Mouse (Mus musculus): ENCODE data around the gene Hlf. TPM values are rescaled to one million over a fixed set of nuclear protein-coding genes. Genes with fewer than 3 reads are reported as not detected.

Gene Hlf
- polyA plus RNA-seq, 1 experiment from 2014 or later: 5.2 TPM

GRCm38 (mm10) chr11:90369605-90370004, 21.1 kb downstream of the Hlf start:
- peak; percentile 82 for ATAC-seq (ENCODE audit: low FRiP score, low read depth)
- Histone ChIP-seq H3K4me3 (no peak overlapping the region), H3K36me3 (no peaks in the 10 kb centered on the region), H3K27ac (replicated peaks) (peak overlapping the region; percentile 76), H3K27me3 (no peaks in the 10 kb centered on the region), H3K4me1 (replicated peaks) (peaks cover 31% of the 10 kb centered on the region), H3K4me2 (peak overlapping the region; percentile 21; the same call in 1 of the 2 replicates), H3K9me3 (no peaks in the 10 kb centered on the region), H3K9ac (no peak overlapping the region)
- 19% methylated on average over 8 of the region's 8 CpGs for WGBS

GRCm38 (mm10) chr11:90369115-90369514, 21.6 kb downstream of the Hlf start:
- Histone ChIP-seq H3K27ac (replicated peaks) (peak overlapping the region; percentile 76), H3K36me3 (no peaks in the 10 kb centered on the region), H3K4me3 (no peak overlapping the region), H3K4me2 (peak overlapping the region; percentile 21; the same call in 1 of the 2 replicates), H3K9me3 (no peaks in the 10 kb centered on the region), H3K9ac (no peak overlapping the region), H3K27me3 (no peaks in the 10 kb centered on the region), H3K4me1 (replicated peaks) (peaks cover 31% of the 10 kb centered on the region)
- no peak for ATAC-seq (ENCODE audit: low FRiP score, low read depth)
- WGBS: 44% methylated on average over 7 of the region's 7 CpGs

GRCm38 (mm10) chr11:90367894-90368860, 22.5 kb downstream of the Hlf start:
- Histone ChIP-seq H3K9ac (no peak overlapping the region), H3K4me3 (no peak overlapping the region), H3K4me1 (replicated peaks) (peaks cover 31% of the 10 kb centered on the region), H3K27me3 (no peaks in the 10 kb centered on the region), H3K27ac (replicated peaks) (0 out of 2 replicates have a peak overlapping the region, but pooled peaks have one; percentile 26), H3K9me3 (no peaks in the 10 kb centered on the region), H3K36me3 (no peaks in the 10 kb centered on the region), H3K4me2 (no peak overlapping the region)
- WGBS: 74% methylated on average over 14 of the region's 14 CpGs
- no peak for ATAC-seq (ENCODE audit: low FRiP score, low read depth)

GRCm38 (mm10) chr11:90364865-90365264, 25.8 kb downstream of the Hlf start:
- no peak overlapping the region for H3K4me2 ChIP-seq
- no peaks in the 10 kb centered on the region for H3K27me3 ChIP-seq
- H3K4me3 ChIP-seq: no peak overlapping the region
- no peak for ATAC-seq (ENCODE audit: low FRiP score, low read depth)
- 73% methylated on average over 7 of the region's 7 CpGs for WGBS
- no peaks in the 10 kb centered on the region for H3K9me3 ChIP-seq
- no peak overlapping the region for H3K27ac ChIP-seq (replicated peaks)
- H3K9ac ChIP-seq: no peak overlapping the region
- no peaks in the 10 kb centered on the region for H3K36me3 ChIP-seq
- peaks cover 12% of the 10 kb centered on the region for H3K4me1 ChIP-seq (replicated peaks)

- 75% methylated on average over 10 of the region's 10 CpGs for WGBS
- H3K27ac ChIP-seq (replicated peaks): no peak overlapping the region
- no peaks in the 10 kb centered on the region for H3K27me3 ChIP-seq
- no peaks in the 10 kb centered on the region for H3K9me3 ChIP-seq
- H3K4me1 ChIP-seq (replicated peaks): peaks cover 3% of the 10 kb centered on the region
- no peak overlapping the region for H3K4me3 ChIP-seq
- H3K4me2 ChIP-seq: no peak overlapping the region
- ATAC-seq (ENCODE audit: low FRiP score, low read depth): no peak
- H3K9ac ChIP-seq: no peak overlapping the region
- no peaks in the 10 kb centered on the region for H3K36me3 ChIP-seq
Measured at GRCm38 (mm10) chr11:90363821-90364497, 26.7 kb downstream of the Hlf start.

GRCm38 (mm10) chr11:90363406-90363805, 27.3 kb downstream of the Hlf start:
- Histone ChIP-seq H3K9me3 (no peaks in the 10 kb centered on the region), H3K36me3 (no peaks in the 10 kb centered on the region), H3K9ac (no peak overlapping the region), H3K27me3 (no peaks in the 10 kb centered on the region), H3K4me2 (no peak overlapping the region), H3K4me1 (replicated peaks) (no peaks in the 10 kb centered on the region; the same call in 1 of the 2 replicates), H3K4me3 (no peak overlapping the region), H3K27ac (replicated peaks) (no peak overlapping the region)
- ATAC-seq (ENCODE audit: low FRiP score, low read depth): no peak
- WGBS: 47% methylated on average over 3 of the region's 3 CpGs

GRCm38 (mm10) chr11:90360536-90360935, 30.2 kb downstream of the Hlf start:
- H3K27ac ChIP-seq (replicated peaks): no peak overlapping the region
- H3K9me3 ChIP-seq: no peaks in the 10 kb centered on the region
- WGBS: 93% methylated on average over 5 of the region's 5 CpGs
- H3K36me3 ChIP-seq: no peaks in the 10 kb centered on the region
- H3K4me3 ChIP-seq: no peak overlapping the region
- H3K9ac ChIP-seq: no peak overlapping the region
- no peak overlapping the region for H3K4me2 ChIP-seq
- peaks cover 21% of the 10 kb centered on the region for H3K4me1 ChIP-seq (replicated peaks)
- no peaks in the 10 kb centered on the region for H3K27me3 ChIP-seq
- ATAC-seq (ENCODE audit: low FRiP score, low read depth): no peak

GRCm38 (mm10) chr11:90358063-90358462, 32.6 kb downstream of the Hlf start:
- H3K9me3 ChIP-seq: no peaks in the 10 kb centered on the region
- WGBS: 69% methylated on average over 8 of the region's 8 CpGs
- H3K36me3 ChIP-seq: no peaks in the 10 kb centered on the region
- no peaks in the 10 kb centered on the region for H3K27me3 ChIP-seq
- H3K4me1 ChIP-seq (replicated peaks): peaks cover 28% of the 10 kb centered on the region
- H3K4me3 ChIP-seq: no peak overlapping the region
- H3K9ac ChIP-seq: no peak overlapping the region
- no peak for ATAC-seq (ENCODE audit: low FRiP score, low read depth)
- H3K27ac ChIP-seq (replicated peaks): no peak overlapping the region
- H3K4me2 ChIP-seq: no peak overlapping the region

GRCm38 (mm10) chr11:90357371-90357770, 33.3 kb downstream of the Hlf start:
- 91% methylated on average over 7 of the region's 7 CpGs for WGBS
- Histone ChIP-seq H3K36me3 (no peaks in the 10 kb centered on the region), H3K9me3 (no peaks in the 10 kb centered on the region), H3K9ac (no peak overlapping the region), H3K27ac (replicated peaks) (no peak overlapping the region), H3K4me2 (no peak overlapping the region), H3K4me1 (replicated peaks) (peaks cover 28% of the 10 kb centered on the region), H3K27me3 (no peaks in the 10 kb centered on the region), H3K4me3 (no peak overlapping the region)
- no peak for ATAC-seq (ENCODE audit: low FRiP score, low read depth)

- Histone ChIP-seq H3K36me3 (no peaks in the 10 kb centered on the region), H3K9ac (no peak overlapping the region), H3K4me1 (replicated peaks) (peaks cover 28% of the 10 kb centered on the region), H3K4me2 (no peak overlapping the region), H3K4me3 (no peak overlapping the region), H3K27ac (replicated peaks) (no peak overlapping the region), H3K27me3 (no peaks in the 10 kb centered on the region), H3K9me3 (no peaks in the 10 kb centered on the region)
- 28% methylated on average over 9 of the region's 9 CpGs for WGBS
- ATAC-seq (ENCODE audit: low FRiP score, low read depth): peak; percentile 31; the same call in 1 of the 2 replicates
Measured at GRCm38 (mm10) chr11:90356495-90357304, 34.0 kb downstream of the Hlf start.

GRCm38 (mm10) chr11:90356036-90356435, 34.7 kb downstream of the Hlf start:
- no peak overlapping the region for H3K9ac ChIP-seq
- no peaks in the 10 kb centered on the region for H3K36me3 ChIP-seq
- no peaks in the 10 kb centered on the region for H3K27me3 ChIP-seq
- H3K4me3 ChIP-seq: no peak overlapping the region
- H3K4me2 ChIP-seq: no peak overlapping the region
- H3K4me1 ChIP-seq (replicated peaks): peaks cover 28% of the 10 kb centered on the region
- no peaks in the 10 kb centered on the region for H3K9me3 ChIP-seq
- WGBS: 15% methylated on average over 3 of the region's 3 CpGs
- H3K27ac ChIP-seq (replicated peaks): no peak overlapping the region
- 0 out of 2 replicates have a peak, but pooled peaks have one; percentile 31 for ATAC-seq (ENCODE audit: low FRiP score, low read depth)
